Mouse (Mus musculus): Measurements from ENCODE around the gene Gm17660. TPM values are rescaled to one million over a fixed set of nuclear protein-coding genes. Genes with fewer than 3 reads are reported as not detected.
"Not testable (repeated sequence)": the region's sequence is repeated elsewhere in the genome, so short reads cannot be mapped to it uniquely, and the experiment has no call there.

Gm17660 gene
- polyA plus RNA-seq, 1 experiment from 2014 or later, result not detected

DNA sequence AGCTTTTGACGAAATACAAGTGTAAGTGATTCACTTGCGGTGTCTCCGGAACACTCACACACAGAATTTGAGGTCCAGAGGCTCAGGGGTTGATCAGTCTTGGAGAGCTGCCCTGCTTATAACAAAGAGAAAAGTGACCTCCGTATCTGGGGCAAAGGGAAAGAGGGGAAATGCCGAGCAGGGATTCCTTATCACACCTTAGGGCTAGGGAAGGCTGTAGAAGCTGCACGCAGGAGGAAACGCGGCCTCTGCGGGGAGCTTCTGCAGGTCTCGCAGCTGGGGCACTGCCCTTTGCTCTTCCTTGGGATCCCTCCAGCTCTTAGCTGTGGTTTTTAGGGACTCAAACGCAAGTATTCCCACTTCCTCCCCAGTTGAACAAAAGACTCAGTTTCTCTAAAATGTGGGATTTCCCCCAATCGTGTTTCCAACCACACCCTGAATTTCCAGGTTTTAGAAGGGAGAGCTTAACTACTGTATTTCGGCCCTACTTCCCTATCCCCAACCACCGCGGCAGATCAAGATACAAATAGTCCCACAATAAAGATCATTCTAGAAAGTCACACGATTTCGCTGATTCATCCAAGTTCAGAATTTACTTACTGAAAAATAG is 52.1 kb downstream of the Gm17660 start:
- Histone ChIP-seq H3K27ac (replicated peaks) (no peak overlapping the region), H3K4me2 (replicated peaks) (no peak overlapping the region), H3K4me3 (no peak overlapping the region), H3K9ac (replicated peaks) (no peak overlapping the region), H3K9me3 (no peaks in the 10 kb centered on the region), H3K4me1 (peaks cover 8% of the 10 kb centered on the region; the same call in 1 of the 2 replicates), H3K36me3 (no peaks in the 10 kb centered on the region), H3K27me3 (peaks cover 13% of the 10 kb centered on the region)
- WGBS, result 37% methylated on average over 17 of the region's 17 CpGs
- no peak for ATAC-seq (ENCODE audit: low FRiP score, low read depth)

DNA sequence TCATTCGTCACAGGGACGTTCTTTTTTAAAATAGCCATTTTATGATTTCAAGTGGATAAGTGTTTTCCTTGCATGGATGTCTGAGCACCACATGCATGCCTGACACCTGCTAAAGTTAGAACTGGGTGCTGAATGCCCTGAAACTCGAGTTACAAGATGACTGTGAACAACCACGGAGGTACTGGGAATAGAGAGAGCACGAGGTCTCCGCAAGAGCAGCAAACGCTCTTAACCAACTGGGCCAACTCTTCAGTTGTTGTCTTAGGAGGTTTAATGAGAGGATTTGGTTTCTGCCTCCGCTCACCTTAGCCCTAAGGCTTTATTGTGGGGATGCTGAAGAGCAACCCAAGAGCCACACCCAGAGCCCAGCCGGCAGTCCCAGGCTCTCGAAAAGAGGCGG is 52.6 kb downstream of the Gm17660 start:
- WGBS, result 66% methylated on average over 11 of the region's 11 CpGs
- Histone ChIP-seq H3K4me2 (replicated peaks) (no peak overlapping the region), H3K27ac (replicated peaks) (no peak overlapping the region), H3K9ac (replicated peaks) (no peak overlapping the region), H3K4me3 (no peak overlapping the region), H3K9me3 (no peaks in the 10 kb centered on the region), H3K36me3 (no peaks in the 10 kb centered on the region), H3K4me1 (peaks cover 8% of the 10 kb centered on the region; the same call in 1 of the 2 replicates), H3K27me3 (peaks cover 13% of the 10 kb centered on the region)
- no peak for ATAC-seq (ENCODE audit: low FRiP score, low read depth)

DNA sequence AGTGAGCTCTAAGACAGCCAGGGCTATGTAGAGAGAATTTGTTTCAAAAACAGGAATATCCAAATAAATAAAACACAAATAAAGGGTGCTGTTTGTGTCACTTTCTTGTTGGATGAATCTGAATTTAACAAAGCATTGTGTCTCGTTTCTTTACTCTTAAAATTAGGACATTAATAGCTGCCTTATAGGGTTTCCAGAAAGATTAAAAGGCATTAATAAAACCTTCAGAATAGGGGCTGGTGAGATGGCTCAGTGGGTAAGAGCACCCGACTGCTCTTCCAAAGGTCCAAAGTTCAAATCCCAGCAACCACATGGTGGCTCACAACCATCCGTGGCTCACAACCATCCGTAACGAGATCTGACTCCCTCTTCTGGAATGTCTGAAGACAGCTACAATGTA is 53.2 kb downstream of the Gm17660 start:
- H3K36me3 ChIP-seq; H3K4me2 ChIP-seq (replicated peaks); H3K27ac ChIP-seq (replicated peaks); H3K4me1 ChIP-seq; H3K9me3 ChIP-seq; H3K4me3 ChIP-seq; ATAC-seq (ENCODE audit: low FRiP score, low read depth); H3K9ac ChIP-seq (replicated peaks): not testable (repeated sequence)
- 91% methylated on average over 5 of the region's 5 CpGs for WGBS
- peaks cover 13% of the 10 kb centered on the region for H3K27me3 ChIP-seq

DNA sequence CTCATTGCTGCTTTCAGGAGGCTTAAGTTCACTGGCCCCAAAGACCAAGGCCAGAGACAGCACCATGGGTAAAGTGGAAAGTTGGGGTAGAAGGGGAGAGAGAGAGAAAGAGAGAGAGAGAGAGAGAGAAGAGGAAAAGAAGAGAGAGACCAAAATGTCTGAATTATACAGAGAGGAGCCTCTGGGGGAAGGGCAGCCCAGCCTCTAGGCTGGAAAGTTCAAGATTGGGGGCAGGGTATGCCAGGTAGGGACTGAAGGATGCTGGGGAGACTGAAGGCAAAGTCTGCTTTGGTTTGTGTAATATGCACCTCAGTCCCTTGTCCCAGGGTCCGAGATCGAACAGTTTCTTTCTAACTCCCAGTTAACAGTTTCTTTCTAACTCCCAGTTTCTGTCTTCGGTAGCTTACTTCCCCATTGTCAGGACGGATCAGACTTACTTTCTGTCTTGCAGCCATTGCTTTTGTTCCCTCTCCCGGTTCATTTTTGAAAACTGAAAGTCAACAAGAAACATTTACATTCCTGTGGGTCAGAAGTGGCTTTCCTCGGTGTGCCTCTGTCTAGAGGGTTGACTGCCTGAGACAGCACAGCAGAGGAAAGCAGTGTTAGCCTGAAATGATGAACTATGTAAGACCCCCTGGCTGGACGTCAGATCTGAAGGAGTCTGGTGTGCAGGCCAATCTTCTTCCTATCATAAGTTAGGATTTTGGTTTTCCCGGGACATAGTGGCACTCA is 54.0 kb downstream of the Gm17660 start:
- H3K4me2 ChIP-seq (replicated peaks), result no peak overlapping the region
- no peak overlapping the region for H3K9ac ChIP-seq (replicated peaks)
- peaks cover 8% of the 10 kb centered on the region; the same call in 1 of the 2 replicates for H3K4me1 ChIP-seq
- ATAC-seq (ENCODE audit: low FRiP score, low read depth), result no peak
- H3K9me3 ChIP-seq, result no peaks in the 10 kb centered on the region
- 67% methylated on average over 8 of the region's 8 CpGs for WGBS
- peaks cover 13% of the 10 kb centered on the region for H3K27me3 ChIP-seq
- H3K4me3 ChIP-seq, result no peak overlapping the region
- no peaks in the 10 kb centered on the region for H3K36me3 ChIP-seq
- H3K27ac ChIP-seq (replicated peaks), result no peak overlapping the region

DNA sequence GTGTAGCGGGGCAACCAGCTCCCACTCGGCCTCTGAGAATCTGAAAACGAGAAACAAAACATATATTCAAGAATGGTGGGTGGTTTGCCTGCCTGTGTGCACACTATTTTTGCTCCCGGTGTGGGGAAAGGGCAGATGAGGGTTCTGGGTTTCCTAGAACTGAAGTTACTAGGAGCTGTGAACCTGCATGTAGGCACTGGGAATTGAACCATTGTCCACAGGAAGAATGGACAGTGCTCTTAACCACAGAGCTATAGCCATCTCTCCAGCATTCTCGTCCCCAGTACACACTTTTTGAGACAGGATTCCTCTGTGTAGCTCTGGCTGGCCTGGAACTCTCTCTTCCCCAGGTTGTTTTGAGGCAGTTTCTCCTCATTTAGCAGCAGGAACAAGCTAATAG is 54.9 kb downstream of the Gm17660 start:
- ATAC-seq (ENCODE audit: low FRiP score, low read depth), result no peak
- WGBS, result 41% methylated on average over 5 of the region's 5 CpGs
- no peaks in the 10 kb centered on the region for H3K9me3 ChIP-seq
- H3K27ac ChIP-seq (replicated peaks), result no peak overlapping the region
- H3K4me3 ChIP-seq, result no peak overlapping the region
- peak overlapping the region; percentile 86 for H3K4me2 ChIP-seq (replicated peaks)
- no peaks in the 10 kb centered on the region for H3K36me3 ChIP-seq
- H3K9ac ChIP-seq (replicated peaks), result no peak overlapping the region
- H3K4me1 ChIP-seq, result peaks cover 8% of the 10 kb centered on the region; the same call in 1 of the 2 replicates
- H3K27me3 ChIP-seq, result peaks cover 13% of the 10 kb centered on the region

DNA sequence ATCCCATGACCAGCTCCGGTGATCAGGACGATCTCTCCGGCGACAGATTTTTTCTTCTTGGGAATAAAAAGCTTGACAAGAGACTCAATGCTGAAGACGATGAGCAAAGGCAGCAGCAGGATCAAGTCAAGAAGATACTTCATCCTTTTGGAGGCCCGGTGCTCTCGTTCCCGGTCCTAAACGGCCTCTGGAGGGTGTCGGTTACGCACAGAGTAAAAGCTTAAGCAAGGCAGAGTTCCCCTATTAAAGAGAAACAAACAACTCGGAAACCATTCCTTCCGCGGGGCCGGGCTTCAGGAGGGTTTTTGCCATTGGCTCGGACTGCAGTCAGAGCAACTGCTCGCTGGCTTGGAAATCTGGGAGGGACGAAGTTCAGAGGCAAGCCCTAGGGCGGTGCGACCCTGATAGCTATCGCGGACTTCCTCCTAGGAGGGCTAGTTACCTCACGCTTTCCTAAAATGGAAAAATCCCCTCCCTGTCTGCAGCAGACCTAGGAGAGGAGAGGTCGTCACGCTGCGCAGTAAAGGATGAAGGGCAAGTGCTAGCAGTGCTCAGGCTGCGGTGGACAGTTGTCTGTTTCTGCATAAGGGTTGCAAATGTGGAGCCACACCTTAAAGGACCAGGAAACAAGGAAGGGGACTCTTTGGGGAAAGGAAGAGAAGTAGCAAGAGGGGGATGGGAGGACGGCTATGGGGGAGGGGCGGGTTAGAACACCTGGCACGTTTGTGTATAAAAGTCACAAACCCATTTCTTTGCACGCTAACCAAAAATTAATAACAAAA is 55.6 kb downstream of the Gm17660 start, which contains the start of gene Hsd17b11:
Gene Hsd17b11 (minus strand): TSS at position 323 of the 782 bp plus-strand sequence.
- 1% methylated on average over 31 of the region's 31 CpGs for WGBS
- no peak within 1 kb of the TSS for H3K27ac ChIP-seq (replicated peaks)
- H3K4me2 ChIP-seq (replicated peaks), result peak within 1 kb of the TSS; percentile 86
- H3K27me3 ChIP-seq, result peaks cover 13% of the 10 kb centered on the region
- H3K4me1 ChIP-seq, result peaks cover 8% of the 10 kb centered on the region; the same call in 1 of the 2 replicates
- H3K36me3 ChIP-seq, result no peaks in the 10 kb centered on the region
- ATAC-seq (ENCODE audit: low FRiP score, low read depth), result peak; percentile 73
- peak within 1 kb of the TSS; percentile 47 for H3K4me3 ChIP-seq
- peak within 1 kb of the TSS; percentile 59 for H3K9ac ChIP-seq (replicated peaks)
- no peaks in the 10 kb centered on the region for H3K9me3 ChIP-seq

Small RNA genes within 50 kb of the gene (microRNA-seq; reads per million reads assigned to microRNA genes)
- gene Mir5619, result 3.9 reads per million, percentile 15 among the genes with 10 or more reads in this experiment

Other genes with a start within 250 kb of the Gm17660 start
- 16.8 and 18.3 TPM in 2 replicates for gene Klhl8, start 166.3 kb downstream of the Gm17660 start, polyA plus RNA-seq (2016; fragmentation: Nextera tagmentation; extraction: Ambion mirVana)
- gene Hsd17b13, start 100.2 kb downstream of the Gm17660 start, polyA plus RNA-seq (2016; fragmentation: Nextera tagmentation; extraction: Ambion mirVana), result not detected in 2 replicates
- gene Hsd17b11, start 55.7 kb downstream of the Gm17660 start, polyA plus RNA-seq (2016; fragmentation: Nextera tagmentation; extraction: Ambion mirVana), result 1.3 TPM in 2 replicates
- gene Nudt9, start 31.3 kb downstream of the Gm17660 start, polyA plus RNA-seq (2016; fragmentation: Nextera tagmentation; extraction: Ambion mirVana), result 54.4 and 58.9 TPM in 2 replicates
- gene Sparcl1, start 36.1 kb upstream of the Gm17660 start, polyA plus RNA-seq (2016; fragmentation: Nextera tagmentation; extraction: Ambion mirVana), result 47.4 and 62.0 TPM in 2 replicates
- gene Dspp, start 93.1 kb upstream of the Gm17660 start, polyA plus RNA-seq (2016; fragmentation: Nextera tagmentation; extraction: Ambion mirVana), result not detected in 2 replicates
- gene Dmp1, start 125.0 kb upstream of the Gm17660 start, polyA plus RNA-seq (2016; fragmentation: Nextera tagmentation; extraction: Ambion mirVana), result 1.1 and 1.4 TPM in 2 replicates
- not detected in 2 replicates for gene Ibsp, start 221.6 kb upstream of the Gm17660 start, polyA plus RNA-seq (2016; fragmentation: Nextera tagmentation; extraction: Ambion mirVana)
- not detected in 2 replicates for gene Mepe, start 247.7 kb upstream of the Gm17660 start, polyA plus RNA-seq (2016; fragmentation: Nextera tagmentation; extraction: Ambion mirVana)